Comparison of ENCODE assay signal across 7 mouse cellular contexts in the genomic region with DNA sequence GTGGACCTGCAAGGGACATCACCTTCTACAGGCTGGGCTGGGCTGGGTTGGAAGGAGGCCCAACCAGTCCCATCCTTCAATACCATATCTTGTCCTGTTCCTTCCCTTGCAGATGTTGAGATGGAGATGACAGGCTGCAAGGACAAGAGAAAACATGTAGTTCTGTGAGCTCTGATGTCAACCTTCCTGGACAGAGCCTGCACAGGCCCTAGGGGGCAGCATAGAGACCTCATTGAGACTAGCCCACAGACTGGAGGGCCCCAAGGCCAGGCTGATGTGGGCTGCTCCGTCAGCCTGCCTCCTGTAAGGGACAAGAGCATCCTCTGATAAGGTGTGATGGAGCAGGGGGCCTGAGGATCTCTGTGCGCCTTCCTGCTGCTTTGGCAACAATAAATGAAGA. TPM values are rescaled to one million over a fixed set of nuclear protein-coding genes. Genes with fewer than 3 reads are reported as not detected.
DNase-seq lines count a peak whose midpoint lies in the region; ATAC-seq and TF ChIP-seq lines count a peak whose summit lies in the region.

No protein-coding gene starts in this region.

- TF ChIP-seq POLR2A in kidney, adult 2 months (IDR thresholded peaks at IDR 0.05; ENCODE audit: low read depth, low read length): no peak
- TF ChIP-seq POLR2A in ES-Bruce4 (IDR thresholded peaks at IDR 0.05; ENCODE audit: insufficient read depth, low read length): no peak
- TF ChIP-seq POLR2A in bone marrow macrophage, adult 2 months (IDR thresholded peaks at IDR 0.05; ENCODE audit: borderline replicate concordance, low read depth, low read length): no peak

- H3K27me3 ChIP-seq in kidney, adult 2 months (replicated peaks; ENCODE audit: control insufficient read depth, insufficient read depth, low read length): no peaks in the 10 kb centered on the region; the same call in 1 of the 2 replicates
- H3K27me3 ChIP-seq in ES-Bruce4 (ENCODE audit: control insufficient read depth, insufficient read depth, low read length, poor library complexity, severe bottlenecking): no peaks in the 10 kb centered on the region

- H3K9me3 ChIP-seq in ES-Bruce4 (replicated peaks; ENCODE audit: control insufficient read depth, insufficient read depth, low read length, poor library complexity, severe bottlenecking): no peaks in the 10 kb centered on the region

- peak; percentile 36 for DNase-seq in kidney, adult 2 months
- no peak for DNase-seq in kidney, postnatal 14 days
- DNase-seq in induced T-regulatory cell, adult 2 months (ENCODE audit: low read depth): peak; percentile 77
- DNase-seq in testis, postnatal 10 days (ENCODE audit: low spot score): no peak

- ATAC-seq in neutrophil, adult 5-6 weeks (ENCODE audit: extremely low read depth, insufficient number of reproducible peaks, low FRiP score, poor library complexity, severe bottlenecking): peak; percentile 13; the same call in 1 of the 2 replicates

- H3K9ac ChIP-seq in ES-Bruce4 (ENCODE audit: low read depth, poor library complexity, severe bottlenecking): no peak overlapping the region

- peak; percentile 55 for TF ChIP-seq CTCF in kidney, adult 2 months (conservative IDR thresholded peaks at IDR 0.05; ENCODE audit: insufficient read depth, insufficient read length, low read depth, low read length)
- peak; percentile 70 for TF ChIP-seq CTCF in ES-Bruce4 (IDR thresholded peaks at IDR 0.05; ENCODE audit: low read depth, low read length)
- peak; percentile 23 for TF ChIP-seq CTCF in bone marrow macrophage, adult 2 months (IDR thresholded peaks at IDR 0.05; ENCODE audit: low read depth, low read length)

- no peaks in the 10 kb centered on the region for H3K4me1 ChIP-seq in kidney, adult 2 months (ENCODE audit: control insufficient read depth, insufficient read depth, low read length)
- H3K4me1 ChIP-seq in ES-Bruce4 (ENCODE audit: control insufficient read depth, insufficient read depth, low read length): peaks cover 2% of the 10 kb centered on the region
- H3K4me1 ChIP-seq in bone marrow macrophage, adult 2 months (ENCODE audit: control insufficient read depth, insufficient read depth, low read length): peaks cover 17% of the 10 kb centered on the region

- TF ChIP-seq EP300 in ES-Bruce4 (IDR thresholded peaks at IDR 0.05; ENCODE audit: insufficient read depth, low read depth, low read length): no peak

- no peak overlapping the region for H3K4me3 ChIP-seq in kidney, adult 2 months (ENCODE audit: insufficient read depth, low read depth, low read length)
- no peak overlapping the region for H3K4me3 ChIP-seq in ES-Bruce4 (ENCODE audit: low read depth, low read length)
- H3K4me3 ChIP-seq in bone marrow macrophage, adult 2 months (ENCODE audit: insufficient read depth, low read length): no peak overlapping the region

- H3K27ac ChIP-seq in kidney, adult 2 months (ENCODE audit: insufficient read depth, low read depth, low read length): no peak overlapping the region
- H3K27ac ChIP-seq in ES-Bruce4 (ENCODE audit: insufficient read depth, low read length): no peak overlapping the region
- no peak overlapping the region for H3K27ac ChIP-seq in bone marrow macrophage, adult 2 months (ENCODE audit: insufficient read depth, low read depth, low read length)

- peaks cover 4% of the 10 kb centered on the region; the same call in 1 of the 2 replicates for H3K36me3 ChIP-seq in kidney, adult 2 months (ENCODE audit: control insufficient read depth, insufficient read depth, low read length)
- H3K36me3 ChIP-seq in ES-Bruce4 (ENCODE audit: control insufficient read depth, insufficient read depth, low read length, poor library complexity, severe bottlenecking): peaks cover 9% of the 10 kb centered on the region

- 61% methylated on average over 2 of the region's 2 CpGs for whole genome bisulfite sequencing in kidney, adult 2 months

RNA-seq across cellular contexts. Expression of gene 1600002K03Rik, which starts 2.0 kb away (rescaled TPM):
- polyA plus RNA-seq in kidney, adult 2 months (2012; rRNA removed): 7.9 and 11.2 TPM in 2 replicates
- polyA plus RNA-seq in ES-Bruce4 (2011; ENCODE audit: insufficient read depth, insufficient read length, low read depth, missing spikeins): 7.6 and 7.7 TPM in 2 replicates
- 22.7 and 23.9 TPM in 2 replicates for polyA plus RNA-seq in bone marrow macrophage, adult 2 months (2012; ENCODE audit: insufficient read depth, insufficient read length, missing spikeins)
- 10.3 and 14.2 TPM in 2 replicates for total RNA-seq in neutrophil, adult 5-6 weeks (2017)

RNA-seq across cellular contexts. Expression of gene Efna2, which starts 4.6 kb away (rescaled TPM):
- 1.5 TPM in 2 replicates for polyA plus RNA-seq in kidney, adult 2 months (2012; rRNA removed)
- polyA plus RNA-seq in ES-Bruce4 (2011; ENCODE audit: insufficient read depth, insufficient read length, low read depth, missing spikeins): 7.2 and 11.2 TPM in 2 replicates
- 0.51 and 1.0 TPM in 2 replicates for polyA plus RNA-seq in bone marrow macrophage, adult 2 months (2012; ENCODE audit: insufficient read depth, insufficient read length, missing spikeins)
- total RNA-seq in neutrophil, adult 5-6 weeks (2017): 0.49 TPM in 1 of 2 replicates, not detected in the other

RNA-seq across cellular contexts. Expression of gene Cirbp, which starts 8.9 kb away (rescaled TPM):
- polyA plus RNA-seq in kidney, adult 2 months (2012; rRNA removed): 86.7 and 87.8 TPM in 2 replicates
- 51.9 and 58.2 TPM in 2 replicates for polyA plus RNA-seq in ES-Bruce4 (2011; ENCODE audit: insufficient read depth, insufficient read length, low read depth, missing spikeins)
- polyA plus RNA-seq in bone marrow macrophage, adult 2 months (2012; ENCODE audit: insufficient read depth, insufficient read length, missing spikeins): 48.0 and 49.8 TPM in 2 replicates
- 151 and 158 TPM in 2 replicates for total RNA-seq in neutrophil, adult 5-6 weeks (2017)

RNA-seq across cellular contexts. Expression of gene Midn, which starts 26.6 kb away (rescaled TPM):
- polyA plus RNA-seq in kidney, adult 2 months (2012; rRNA removed): 65.6 and 67.0 TPM in 2 replicates
- 67.4 and 73.2 TPM in 2 replicates for polyA plus RNA-seq in ES-Bruce4 (2011; ENCODE audit: insufficient read depth, insufficient read length, low read depth, missing spikeins)
- polyA plus RNA-seq in bone marrow macrophage, adult 2 months (2012; ENCODE audit: insufficient read depth, insufficient read length, missing spikeins): 32.9 and 40.5 TPM in 2 replicates
- 126 and 143 TPM in 2 replicates for total RNA-seq in neutrophil, adult 5-6 weeks (2017)

RNA-seq across cellular contexts. Expression of gene Cbarp, which starts 34.1 kb away (rescaled TPM):
- polyA plus RNA-seq in kidney, adult 2 months (2012; rRNA removed): 8.1 and 8.7 TPM in 2 replicates
- 29.8 and 33.4 TPM in 2 replicates for polyA plus RNA-seq in ES-Bruce4 (2011; ENCODE audit: insufficient read depth, insufficient read length, low read depth, missing spikeins)
- 2.0 and 2.9 TPM in 2 replicates for polyA plus RNA-seq in bone marrow macrophage, adult 2 months (2012; ENCODE audit: insufficient read depth, insufficient read length, missing spikeins)
- 0.98 and 1.6 TPM in 2 replicates for total RNA-seq in neutrophil, adult 5-6 weeks (2017)

Comparison
In these comparisons a context has a peak if more than half of its experiments do, and no peak if none do; other contexts are left out.
1. DNase-seq: peak in kidney, adult 2 months (single experiment) and induced T-regulatory cell, adult 2 months (single experiment); none in kidney, postnatal 14 days (single experiment) and testis, postnatal 10 days (single experiment).
2. Peak in every context shown above with its lines, with median percentiles within 50 percentile points of each other: CTCF ChIP-seq.